Mouse (Mus musculus): Measurements from ENCODE around the gene Klf4. TPM values are rescaled to one million over a fixed set of nuclear protein-coding genes. Genes with fewer than 3 reads are reported as not detected.

Gene Klf4
- polyA plus RNA-seq, 1 experiment = 0.23 TPM

DNA sequence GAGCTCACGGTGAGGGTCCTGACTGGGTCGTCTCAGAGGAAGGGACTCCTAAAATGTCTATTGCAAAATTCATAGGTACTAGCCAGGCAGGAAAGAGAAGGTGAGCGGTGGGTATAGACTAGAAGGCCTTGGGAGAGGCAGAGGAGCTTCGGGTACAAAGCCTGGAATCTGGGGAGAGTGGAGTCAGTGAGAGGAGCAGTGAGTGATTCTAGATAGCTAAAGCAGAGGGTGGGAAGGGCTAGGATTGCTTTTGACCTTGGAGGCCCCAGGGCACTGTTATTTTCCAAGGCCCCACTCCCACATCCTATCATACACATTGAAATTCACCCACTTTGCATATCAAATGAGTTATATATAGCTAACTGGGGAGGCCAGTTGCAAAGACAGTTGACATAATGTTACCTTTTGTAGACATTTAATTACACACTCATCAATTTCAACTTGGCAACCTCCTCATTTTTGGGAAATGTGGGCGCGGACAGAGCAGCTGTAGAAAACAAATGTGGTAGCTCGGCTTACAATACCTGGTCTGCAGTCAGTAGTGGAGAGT lies 55.0 kb downstream of the Klf4 start:
- no peak overlapping the region for H3K4me3 ChIP-seq (replicated peaks)
- no peaks in the 10 kb centered on the region for H3K9me3 ChIP-seq (ENCODE audit: control insufficient read depth, low read length)
- H3K36me3 ChIP-seq (ENCODE audit: control insufficient read depth) = no peaks in the 10 kb centered on the region
- no peaks in the 10 kb centered on the region for H3K4me1 ChIP-seq (ENCODE audit: control insufficient read depth)
- no peak for TF ChIP-seq TAL1 (IDR thresholded peaks at IDR 0.05; ENCODE audit: low read length)
- no peak for TF ChIP-seq GATA1 (IDR thresholded peaks at IDR 0.05; ENCODE audit: low read length)
- H3K27me3 ChIP-seq (ENCODE audit: control insufficient read depth) = no peaks in the 10 kb centered on the region

Other genes with a start within 250 kb of the Klf4 start
- 9.2 and 11.7 TPM in 2 replicates for gene Rad23b, start 182.4 kb downstream of the Klf4 start, polyA plus RNA-seq (2012)

Data from erythroblast, embryonic 14.5 days (primary cell).